Mouse (Mus musculus) yolk sac, embryonic 10.5 days (tissue): ENCODE data around the gene Eif4g3.
"Not testable (repeated sequence)": the region's sequence is repeated elsewhere in the genome, so short reads cannot be mapped to it uniquely, and the experiment has no call there.

ENCODE experiments used
- DNase-seq: peaks from one replicate; pipeline ENCODE4 v3.0.0-alpha.2; 2017; ENCODE audit warnings: low spot score

Eif4g3 gene

DNA sequence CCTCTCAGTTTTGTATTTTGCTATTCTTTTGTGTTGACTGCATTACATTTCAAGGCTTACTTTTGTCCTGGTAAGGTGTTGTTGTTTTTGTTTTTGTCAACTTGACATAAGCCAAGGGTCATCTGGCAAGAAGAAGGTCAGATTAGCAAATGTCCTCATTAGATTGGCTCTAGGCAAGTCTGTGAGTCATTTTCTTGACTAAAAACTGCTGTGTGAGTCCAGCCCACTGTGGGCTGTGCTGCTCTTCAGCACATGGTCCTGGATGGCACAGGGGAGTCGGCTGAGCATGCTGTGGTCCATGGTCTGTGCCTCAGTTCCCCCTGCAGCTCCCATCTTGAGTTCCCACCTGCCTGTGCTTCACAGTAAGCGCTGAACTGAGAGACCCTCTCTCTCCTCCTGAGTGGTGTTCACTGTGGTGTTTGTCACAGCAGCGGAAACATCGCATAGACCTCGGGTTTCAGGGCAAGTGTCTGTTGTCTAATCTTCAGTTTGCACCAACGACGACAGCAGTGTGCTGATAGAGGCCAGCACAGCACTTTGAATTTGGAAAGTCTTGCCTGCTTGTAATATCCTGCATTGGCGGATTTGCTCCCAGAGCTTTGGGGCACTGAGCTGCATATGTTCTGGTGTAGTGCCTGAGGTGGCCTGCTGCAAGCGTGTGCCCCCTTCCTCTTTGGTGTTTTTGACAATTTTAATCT lies 30.7 kb downstream of the Eif4g3 start:
- DNase-seq: no peak

DNA sequence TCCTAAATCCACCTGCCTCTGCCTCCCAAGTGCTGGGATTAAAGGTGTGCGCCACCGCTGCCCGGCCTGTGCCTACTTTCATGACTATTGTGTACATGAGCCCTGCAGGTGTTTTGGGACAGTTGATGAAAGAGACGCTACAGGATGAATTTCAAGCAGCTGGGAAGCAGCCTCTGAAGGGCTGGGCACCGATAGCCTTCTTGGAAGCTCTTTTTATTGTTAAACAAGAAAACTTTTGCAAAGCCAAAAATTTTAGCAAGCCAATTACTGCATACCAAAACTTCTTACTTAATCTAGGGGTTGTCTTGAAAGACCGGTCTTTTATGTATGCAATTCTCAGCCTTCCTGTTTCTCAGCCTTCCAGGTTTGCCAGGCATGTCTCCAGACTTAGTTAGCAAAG lies 36.3 kb downstream of the Eif4g3 start:
- no peak for DNase-seq

DNA sequence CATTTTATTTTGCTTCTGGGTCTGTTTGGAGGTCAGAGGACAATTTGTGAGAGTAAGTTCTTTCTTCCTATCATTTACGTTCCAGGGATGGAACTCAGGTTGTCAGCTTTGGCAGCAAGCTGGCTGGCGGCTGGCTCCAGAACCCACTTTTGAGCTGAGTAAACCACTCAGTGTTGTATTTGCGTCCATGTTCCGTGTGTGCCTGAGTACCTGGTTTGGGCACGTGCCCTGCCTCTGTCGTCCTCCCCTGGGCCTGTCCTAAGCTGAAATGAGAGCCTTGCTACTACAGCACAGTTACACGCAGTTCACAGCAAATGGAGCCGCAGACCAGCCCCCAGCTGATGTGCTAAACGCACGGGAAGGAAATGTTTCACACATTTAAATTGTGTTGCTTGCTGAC lies 39.0 kb downstream of the Eif4g3 start:
- DNase-seq: no peak

DNA sequence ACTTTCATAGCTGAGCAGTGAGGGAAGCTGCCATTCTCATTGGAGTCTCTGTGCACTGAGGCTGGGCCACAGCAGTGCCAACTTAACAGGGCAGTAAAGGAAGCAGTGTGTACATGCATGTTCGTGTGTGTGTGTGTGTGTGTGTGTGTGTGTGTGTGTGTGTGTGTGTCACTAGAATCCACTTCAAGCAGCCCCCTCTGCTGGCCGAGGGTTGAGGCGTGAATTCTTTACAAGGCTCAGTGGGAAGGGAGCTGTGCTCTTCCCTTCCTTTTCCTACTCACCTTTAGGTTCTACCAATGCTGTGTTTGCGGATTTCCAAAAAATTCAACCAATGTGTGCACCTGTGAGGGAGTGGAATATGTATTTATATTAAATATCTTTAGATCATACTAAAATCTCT lies 41.0 kb downstream of the Eif4g3 start:
- DNase-seq: no peak

DNA sequence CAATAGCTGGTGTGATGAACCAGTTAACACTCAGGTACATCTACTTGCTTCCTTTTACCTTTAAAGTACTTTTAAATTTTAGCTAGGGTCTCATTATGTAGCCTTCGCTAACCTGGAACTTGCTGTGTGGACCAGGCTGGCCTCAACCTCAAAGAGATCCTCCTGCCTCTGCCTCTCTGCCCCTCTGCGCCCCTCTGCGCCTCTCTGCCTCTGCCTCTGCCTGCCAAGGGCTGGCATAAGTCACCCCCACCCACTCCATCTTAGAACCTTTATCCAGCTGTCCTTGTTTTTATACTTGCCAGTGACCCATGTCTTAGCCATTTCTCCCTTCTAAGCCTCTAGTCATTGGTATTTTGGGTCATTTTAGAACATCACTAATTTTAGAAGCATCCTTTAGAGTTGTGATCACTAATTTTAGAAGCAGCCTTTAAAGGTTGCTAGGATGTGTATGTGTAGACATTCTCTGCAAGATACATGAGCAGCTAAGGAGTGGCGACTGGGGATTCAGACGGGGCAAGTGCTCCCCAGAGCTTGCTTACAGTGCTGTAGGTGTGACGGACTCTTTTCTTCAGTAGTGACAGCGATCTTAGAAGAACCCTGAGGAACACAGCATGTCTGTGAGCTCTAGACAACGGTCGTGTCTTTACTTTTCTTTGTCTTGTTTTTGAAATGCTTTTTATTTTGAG lies 42.8 kb downstream of the Eif4g3 start:
- no peak for DNase-seq

DNA sequence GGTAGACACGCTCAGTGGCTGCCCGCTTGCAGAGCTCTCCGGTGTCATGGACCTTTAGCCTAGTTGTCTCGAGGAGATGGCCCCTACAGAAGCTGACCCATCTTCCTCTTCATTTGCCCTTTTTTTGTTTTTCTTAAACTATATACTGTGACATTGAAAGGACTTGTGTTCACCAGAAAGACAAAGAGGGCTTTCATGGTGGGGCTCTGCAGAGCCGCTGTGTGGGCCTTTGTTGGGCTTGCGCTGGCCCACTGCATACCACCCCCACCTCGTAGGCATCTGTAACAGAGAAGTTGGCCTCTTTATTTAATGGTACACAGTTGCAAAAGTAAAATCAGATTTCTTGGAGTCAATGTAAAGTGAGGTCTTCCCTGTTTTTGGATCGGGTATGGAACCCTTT lies 44.3 kb downstream of the Eif4g3 start:
- no peak for DNase-seq

DNA sequence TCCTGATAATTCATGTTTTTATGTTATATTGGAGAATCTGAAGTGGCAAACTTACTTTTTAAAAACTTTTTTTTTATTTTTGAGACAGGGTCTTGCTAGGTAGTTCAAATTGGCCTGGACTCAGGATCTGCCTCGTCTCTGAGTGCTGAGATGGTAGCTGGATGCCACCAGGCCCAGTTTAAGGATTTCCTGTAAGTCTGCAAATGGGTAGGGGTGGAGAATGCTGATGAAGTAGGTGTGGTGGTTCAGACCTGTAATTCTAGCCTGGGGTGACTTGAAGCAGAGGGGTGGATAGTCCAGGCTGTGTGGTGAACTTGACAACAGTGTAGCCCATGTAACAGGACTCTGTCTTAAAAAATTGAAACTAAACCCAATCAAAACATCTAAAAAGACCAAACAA lies 45.1 kb downstream of the Eif4g3 start:
- no peak for DNase-seq

DNA sequence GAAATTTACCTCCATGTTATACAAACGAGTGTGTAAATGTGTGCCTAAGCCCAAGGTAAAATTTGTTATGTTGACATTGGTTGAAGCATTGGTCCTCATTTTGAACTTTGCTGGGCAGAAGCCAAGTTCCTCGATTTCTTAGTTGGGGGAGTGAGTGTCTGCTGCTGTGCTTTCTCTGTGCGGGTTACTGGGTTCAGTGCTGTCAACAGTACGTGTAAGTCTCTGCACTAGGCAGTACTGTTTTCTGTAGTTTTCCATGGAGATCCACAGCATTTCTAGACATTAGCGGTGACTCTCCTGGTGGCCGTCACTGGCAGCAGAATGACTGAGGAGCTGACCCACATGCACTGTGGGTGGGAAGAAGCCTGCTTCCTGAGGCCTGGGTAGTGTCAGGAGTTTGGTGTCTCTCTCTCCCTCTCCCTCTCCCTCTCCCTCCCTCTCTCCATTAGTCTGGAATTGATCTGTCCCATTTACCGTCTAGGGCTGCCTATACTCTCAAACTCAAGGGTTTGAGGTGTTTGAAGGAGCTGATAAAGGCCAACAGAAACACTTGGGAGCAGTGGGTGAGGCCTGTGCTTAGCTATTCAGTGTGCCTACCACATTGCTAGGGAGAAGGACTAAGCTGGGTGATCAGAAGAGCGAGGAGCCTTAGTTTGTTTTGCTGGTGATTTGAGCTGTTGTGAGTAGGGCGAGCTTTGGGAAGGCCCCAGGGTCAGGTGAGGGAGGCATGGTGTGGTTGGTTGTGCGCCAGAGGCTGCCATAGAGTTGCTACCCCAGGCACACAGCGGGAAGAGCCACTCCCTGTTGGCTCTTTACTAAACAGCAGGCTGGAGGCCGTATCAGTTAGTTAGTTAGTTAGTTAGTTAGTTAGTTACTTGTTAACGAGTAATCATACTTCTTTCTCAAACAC lies 45.8 kb downstream of the Eif4g3 start:
- DNase-seq: no peak

DNA sequence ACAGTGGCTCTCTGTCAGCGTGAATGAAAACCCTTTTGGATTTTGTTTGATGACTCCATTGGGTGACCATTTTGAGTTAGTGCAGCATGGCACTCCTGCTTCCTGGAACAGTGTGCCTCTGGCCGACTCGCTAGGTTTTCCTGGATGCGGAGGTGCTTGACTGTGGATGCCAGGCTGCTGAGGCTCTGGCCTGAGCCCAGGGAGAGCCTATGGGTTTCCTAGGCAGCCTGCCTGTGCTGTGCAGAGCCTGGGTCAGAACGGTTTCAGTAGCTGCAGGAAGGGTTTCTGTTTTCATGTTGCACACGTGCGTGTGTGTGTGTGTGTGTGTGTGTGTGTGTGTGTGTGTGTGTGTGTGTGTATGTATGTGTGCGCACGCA lies 46.4 kb downstream of the Eif4g3 start:
- DNase-seq: no peak

DNA sequence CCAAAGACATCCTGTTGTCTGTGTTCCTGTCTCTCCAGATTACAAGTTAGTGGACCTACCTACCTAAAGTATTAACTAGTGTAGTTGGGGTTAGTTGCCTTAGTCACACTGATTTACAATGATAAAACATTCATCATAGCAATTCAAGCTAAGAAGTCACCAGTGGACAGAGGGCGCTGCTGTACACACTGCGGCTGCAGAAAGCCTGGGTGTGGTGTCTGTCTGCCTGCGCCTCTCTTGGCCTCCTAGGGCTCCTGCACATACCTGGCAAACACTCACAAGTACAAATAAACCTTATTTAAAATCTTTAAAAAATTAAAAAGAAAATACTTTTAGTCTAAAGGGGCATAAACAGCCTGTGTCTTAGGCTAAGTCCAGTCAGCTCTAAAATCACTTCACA lies 47.8 kb downstream of the Eif4g3 start:
- DNase-seq: no peak

DNA sequence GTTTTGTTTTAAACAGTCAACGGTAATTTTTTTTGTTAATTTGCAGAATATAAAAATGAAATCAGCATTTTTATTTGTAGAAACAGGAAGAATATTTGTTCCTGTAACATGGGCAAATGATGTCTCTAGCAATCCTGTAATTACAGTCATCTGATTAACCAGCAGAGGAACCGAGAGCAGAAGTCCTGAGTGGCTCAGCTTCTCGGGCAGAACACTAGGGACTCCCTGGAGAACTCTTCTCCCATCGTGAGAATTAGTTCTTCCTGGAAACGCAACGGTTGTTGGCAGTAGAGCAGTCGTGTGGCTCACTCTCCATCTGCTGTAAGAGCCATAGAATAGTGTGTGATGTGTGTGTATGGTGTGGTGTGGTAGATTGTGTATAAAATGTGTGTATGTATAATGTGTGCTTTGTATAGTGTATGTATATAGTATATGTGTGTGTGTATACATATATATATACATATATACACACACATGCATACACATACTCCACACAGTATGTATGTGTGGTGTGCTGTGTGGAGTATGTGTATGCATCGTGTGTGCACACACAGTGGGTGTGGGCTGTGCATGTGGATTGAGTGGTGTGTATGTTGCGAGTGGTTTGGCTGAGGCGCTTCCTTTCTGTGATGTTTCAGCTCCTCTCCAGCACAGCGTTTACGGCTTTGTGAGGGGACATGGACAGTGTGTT lies 48.9 kb downstream of the Eif4g3 start:
- no peak for DNase-seq

DNA sequence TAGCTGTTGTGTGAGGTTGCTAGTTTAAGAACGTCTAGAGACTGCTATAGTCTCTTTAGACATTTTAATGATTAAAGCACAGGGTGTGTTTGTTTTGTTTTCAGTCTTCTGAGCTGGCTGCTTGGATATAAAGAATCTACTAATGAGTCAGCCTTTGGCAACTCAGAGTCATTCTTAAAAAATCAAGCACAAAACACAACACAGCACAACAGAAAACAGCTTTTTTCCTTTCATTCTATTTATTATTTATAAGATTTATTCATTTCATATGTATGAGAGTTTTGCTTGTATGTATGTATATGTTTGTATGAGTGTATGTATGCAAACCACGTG lies 49.4 kb downstream of the Eif4g3 start:
- DNase-seq: no peak

DNA sequence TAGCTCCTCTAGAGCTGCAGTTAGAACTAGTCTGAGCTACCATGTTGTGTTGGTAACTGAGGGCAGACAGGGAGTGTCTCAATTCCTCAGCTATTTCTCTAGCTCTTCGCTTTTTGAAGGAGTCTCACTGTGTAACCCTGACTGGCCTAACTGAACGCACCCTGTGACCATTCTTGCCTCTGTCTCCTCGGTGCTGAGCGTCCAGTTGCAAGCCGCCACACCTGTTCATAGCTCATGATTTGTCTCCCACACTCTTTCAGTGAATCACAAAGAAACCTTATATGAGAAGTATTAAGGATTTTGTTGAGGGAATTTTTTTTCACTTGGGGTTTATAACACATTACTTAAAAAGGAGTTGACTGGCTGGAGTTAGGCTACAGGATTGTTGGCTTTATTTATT lies 49.8 kb downstream of the Eif4g3 start:
- DNase-seq: no peak

DNA sequence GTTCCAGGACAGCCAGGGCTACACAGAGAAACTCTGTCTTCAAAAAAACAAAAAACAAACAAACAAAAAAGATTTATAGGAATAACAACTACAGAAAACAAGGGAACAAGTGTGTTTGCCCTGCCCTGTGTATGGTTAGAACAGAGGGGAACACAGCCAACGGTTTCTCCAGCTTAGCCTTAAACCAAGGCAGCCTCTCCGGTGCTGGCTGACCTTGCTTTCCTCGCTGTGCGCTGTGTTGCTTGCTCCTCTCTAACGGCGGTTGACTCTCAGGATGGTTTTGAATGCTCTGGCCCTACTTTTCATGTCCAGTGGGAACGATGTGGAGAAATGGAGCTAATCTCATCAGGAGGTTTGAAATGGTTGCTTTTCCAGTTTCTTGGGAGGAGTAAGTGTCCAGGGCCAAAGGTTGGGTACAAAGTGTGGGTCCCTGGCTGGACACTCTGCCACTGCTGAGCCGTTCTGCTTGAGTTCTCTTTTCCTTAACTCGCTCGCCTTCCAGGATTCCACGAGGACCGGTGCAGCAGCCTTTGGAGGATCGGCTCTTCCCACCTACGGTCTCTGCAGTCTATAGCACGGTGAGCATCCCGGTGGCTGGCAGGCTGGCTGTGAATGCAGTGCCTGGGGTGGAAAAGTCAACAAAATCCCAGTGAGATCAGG lies 52.1 kb downstream of the Eif4g3 start:
- DNase-seq: no peak

DNA sequence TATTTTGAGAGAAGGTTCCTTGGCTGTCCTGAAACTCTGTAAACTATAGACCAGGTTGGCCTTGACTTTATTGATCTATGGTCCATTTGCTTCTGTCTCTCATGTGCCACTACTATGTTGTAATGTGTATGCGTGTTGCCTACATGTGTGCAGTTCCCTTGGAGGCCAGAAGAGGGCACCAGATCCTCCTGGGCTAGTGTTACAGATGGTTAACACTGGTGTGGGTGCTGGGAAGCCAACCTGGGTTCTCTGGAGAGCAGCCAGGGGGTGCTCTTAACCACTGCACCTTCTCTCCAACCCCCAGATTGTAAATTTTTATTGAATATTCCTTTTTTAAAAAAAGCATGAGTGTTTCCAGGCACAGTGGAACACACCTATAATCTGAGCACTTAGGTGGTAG lies 53.0 kb downstream of the Eif4g3 start:
- DNase-seq: no peak

DNA sequence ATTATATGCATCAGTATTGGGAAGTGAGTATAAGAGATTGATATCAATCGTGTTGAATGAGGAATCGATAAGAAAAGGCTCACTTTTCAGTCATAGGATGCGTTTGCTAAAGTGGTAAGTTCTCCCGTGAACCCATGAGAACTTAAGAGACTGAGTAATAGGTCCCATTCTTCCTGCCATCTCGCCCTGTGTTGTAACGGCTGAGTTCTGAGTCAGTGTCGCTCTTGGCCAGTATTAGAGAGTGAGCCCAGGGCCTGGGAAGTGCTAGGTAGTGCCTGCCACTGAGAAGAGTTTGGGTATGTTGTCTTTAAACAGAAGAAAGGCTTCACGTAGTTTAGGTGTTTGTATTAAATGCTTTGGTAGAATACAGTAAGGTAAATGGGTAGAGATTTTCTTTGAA lies 53.5 kb downstream of the Eif4g3 start:
- no peak for DNase-seq

DNA sequence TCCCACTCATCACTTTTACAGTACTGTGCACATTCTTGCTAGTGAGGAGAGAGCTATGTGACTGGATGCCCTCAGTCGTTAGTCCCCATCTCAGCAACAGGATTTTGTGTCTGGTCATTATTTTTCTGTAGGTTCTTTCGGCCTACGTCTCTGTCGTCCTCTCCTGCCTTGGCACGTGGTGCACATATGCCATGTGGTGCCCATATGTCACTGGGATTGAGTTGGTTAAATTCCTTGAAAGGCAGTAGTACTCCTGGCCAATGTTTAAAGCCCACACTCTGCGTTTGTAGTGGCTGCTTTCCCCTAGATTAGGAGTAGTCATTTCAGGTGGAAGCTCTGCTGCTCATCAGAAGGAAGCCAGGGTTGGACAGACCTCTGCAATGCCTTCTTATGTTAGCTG lies 56.7 kb downstream of the Eif4g3 start:
- DNase-seq: no peak

DNA sequence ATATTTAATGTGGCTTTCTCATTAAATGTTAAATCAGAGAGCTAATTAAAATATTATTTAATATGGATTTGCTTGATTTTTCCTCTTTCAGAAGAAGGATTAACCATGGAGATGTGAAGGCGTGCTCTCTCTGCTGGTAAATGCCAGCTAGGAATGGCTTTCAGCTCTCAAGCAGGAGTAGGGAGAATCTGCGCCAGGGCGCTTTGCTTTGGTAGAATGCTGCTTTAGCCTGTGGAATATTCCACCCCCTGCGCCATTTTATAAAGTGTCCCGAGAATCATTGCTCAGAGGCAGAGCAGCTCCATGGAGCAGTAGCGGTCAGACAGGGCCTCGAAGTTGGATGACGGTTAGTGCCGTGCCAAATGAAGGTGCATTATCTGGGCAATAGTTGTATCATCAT lies 58.7 kb downstream of the Eif4g3 start:
- no peak for DNase-seq

DNA sequence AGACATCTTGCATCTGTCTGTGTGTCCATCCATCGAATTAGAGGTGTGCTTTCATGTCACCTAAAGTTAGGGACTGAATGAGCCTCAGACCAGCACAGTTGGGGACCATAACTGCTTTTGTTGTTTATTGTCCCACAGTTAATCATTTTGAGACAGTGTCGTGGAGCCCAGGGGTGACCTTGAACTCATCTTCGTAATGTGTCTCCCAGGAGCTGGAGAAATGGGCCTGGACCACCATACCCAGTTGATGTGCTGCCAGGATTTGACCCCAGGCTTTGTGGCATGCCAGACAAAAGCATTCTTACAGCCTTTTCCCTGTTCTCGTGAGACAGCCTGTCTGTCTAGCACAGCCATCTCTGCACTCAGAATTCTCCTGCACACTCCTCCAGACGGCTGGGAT lies 63.8 kb downstream of the Eif4g3 start:
- DNase-seq: no peak

DNA sequence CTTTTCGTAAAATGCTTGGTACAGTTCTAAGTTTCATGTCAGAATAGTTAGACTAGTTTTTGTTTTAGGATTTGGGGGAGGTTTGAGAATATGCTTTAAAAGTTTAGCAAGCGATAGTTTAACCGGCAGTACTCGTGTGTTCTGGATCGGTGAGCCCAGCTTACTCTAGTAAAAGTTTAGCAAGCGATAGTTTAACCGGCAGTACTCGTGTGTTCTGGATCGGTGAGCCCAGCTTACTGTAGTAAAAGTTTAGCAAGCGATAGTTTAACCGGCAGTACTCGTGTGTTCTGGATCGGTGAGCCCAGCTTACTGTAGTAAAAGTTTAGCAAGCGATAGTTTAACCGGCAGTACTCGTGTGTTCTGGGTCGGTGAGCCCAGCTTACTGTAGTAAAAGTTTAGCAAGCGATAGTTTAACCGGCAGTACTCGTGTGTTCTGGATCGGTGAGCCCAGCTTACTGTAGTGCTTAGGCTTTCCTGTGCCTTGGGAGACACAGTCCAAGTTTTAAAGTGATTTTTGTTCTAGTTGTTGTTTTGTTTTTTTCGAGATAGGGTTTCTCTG lies 64.5 kb downstream of the Eif4g3 start:
- DNase-seq: not testable (repeated sequence)

DNA sequence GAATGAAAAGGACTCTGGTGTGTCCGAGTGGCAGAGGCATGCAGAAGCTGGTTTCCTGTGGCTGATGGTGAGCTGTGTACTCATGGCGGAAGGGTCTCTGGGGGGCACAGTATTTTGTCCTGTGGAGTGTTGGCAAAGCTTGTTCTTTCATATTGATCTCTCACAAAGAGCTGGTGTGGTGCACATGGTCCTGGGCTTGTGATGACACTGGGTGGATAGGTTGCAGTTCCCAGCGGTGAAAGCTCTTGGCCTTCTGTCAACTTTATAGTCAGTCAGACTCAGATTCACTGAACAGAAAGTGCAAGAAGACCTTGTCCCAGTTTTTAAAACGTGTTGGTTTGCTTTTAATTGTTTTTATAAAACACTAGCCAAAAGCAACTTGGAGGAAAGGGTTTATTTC lies 68.3 kb downstream of the Eif4g3 start:
- DNase-seq: no peak
